Mouse (Mus musculus) cerebellum, adult 2 months (tissue): ENCODE measurements around the gene Cabp2.

ENCODE experiments used
- CTCF ChIP-seq: fragments of 200-500 bp; IDR thresholded peaks from 2 replicates; pipeline ENCODE4 v1.5.1; 2011; ENCODE audit warnings: low read depth, mild to moderate bottlenecking, control low read depth, low read length, moderate library complexity, borderline replicate concordance; ENCODE audit not compliant: insufficient read depth
- POLR2A ChIP-seq: fragments of 200-500 bp; IDR thresholded peaks from 2 replicates; pipeline ENCODE4 v1.6.1; 2011; ENCODE audit warnings: low read length, control low read depth, borderline replicate concordance; ENCODE audit not compliant: insufficient read depth

- TF ChIP-seq CTCF (no peak), POLR2A (no peak)
Measured at GRCm38 (mm10) chr19:4057389-4057788, 24.0 kb upstream of the Cabp2 start.
